Mouse (Mus musculus) forebrain, embryonic 12.5 days (tissue): Measurements from ENCODE around the gene Rasal2. TPM values are rescaled to one million over a fixed set of nuclear protein-coding genes. Genes with fewer than 3 reads are reported as not detected.

Source experiments
- ATAC-seq: fragments of 200-750 bp; cut with Nextera tagmentation; 2 replicates; pipeline ENCODE4 v1.8.0; 2017; ENCODE audit warnings: moderate TSS enrichment; ENCODE audit not compliant: low FRiP score
- H3K27ac ChIP-seq: fragments of 300-500 bp; sonication (generic); 2 replicates; pipeline ENCODE4 v1.5.1; 2016; ENCODE audit warnings: mild to moderate bottlenecking
- H3K27me3 ChIP-seq: fragments of 300-500 bp; sonication (generic); 2 replicates; pipeline ENCODE4 v1.6.1; 2016; ENCODE audit warnings: mild to moderate bottlenecking
- H3K36me3 ChIP-seq: fragments of 300-500 bp; sonication (generic); replicated peaks from 2 replicates; pipeline ENCODE4 v1.6.1; 2016; ENCODE audit warnings: mild to moderate bottlenecking
- H3K4me1 ChIP-seq: fragments of 300-500 bp; sonication (generic); 2 replicates; pipeline ENCODE4 v1.6.1; 2016
- H3K4me2 ChIP-seq: fragments of 300-500 bp; sonication (generic); 2 replicates; pipeline ENCODE4 v1.6.1; 2016; ENCODE audit warnings: mild to moderate bottlenecking, moderate library complexity
- H3K4me3 ChIP-seq: fragments of 300-500 bp; sonication (generic); replicated peaks from 2 replicates; pipeline ENCODE4 v1.5.1; 2016; ENCODE audit warnings: mild to moderate bottlenecking
- H3K9ac ChIP-seq: fragments of 300-500 bp; sonication (generic); 2 replicates; pipeline ENCODE4 v1.6.1; 2016; ENCODE audit warnings: mild to moderate bottlenecking
- H3K9me3 ChIP-seq: fragments of 300-500 bp; sonication (generic); 2 replicates; pipeline ENCODE4 v1.6.1; 2016
- WGBS: fragments of 180-500 bp; shearing (Covaris S2); methylation state at CpG from one replicate; pipeline ENCODE4 v1.1.7; 2016; 5-methylcytosine and 5-hydroxymethylcytosine counted together
- polyA plus RNA-seq: library from polyadenylated mRNA; unstranded; fragments of >200 nt; fragmentation: Nextera tagmentation; extraction: Ambion mirVana; gene quantifications from 2 replicates; pipeline ENCODE4 v1.2.1, GENCODE M21; 2016

Rasal2 gene
- 25.8 and 28.9 TPM in 2 replicates for polyA plus RNA-seq

- peak within 1 kb of the TSS; percentile 74 for H3K4me2 ChIP-seq
- H3K9ac ChIP-seq = peak within 1 kb of the TSS; percentile 92
- H3K9me3 ChIP-seq = no peaks in the 10 kb centered on the region
- peak within 1 kb of the TSS; percentile 99 for H3K27ac ChIP-seq
- H3K36me3 ChIP-seq = no peaks in the 10 kb centered on the region
- ATAC-seq = peak; percentile 97
- peaks cover 35% of the 10 kb centered on the region for H3K4me1 ChIP-seq
- H3K4me3 ChIP-seq = peak within 1 kb of the TSS; percentile 99
- no peaks in the 10 kb centered on the region for H3K27me3 ChIP-seq
- whole genome bisulfite sequencing = under 1% methylated on average over 62 of the region's 62 CpGs
Measured at GRCm38 (mm10) chr1:157412454-157413369, at the start of gene Rasal2. Rasal2 (minus strand) TSS chr1:157412595.

DNA sequence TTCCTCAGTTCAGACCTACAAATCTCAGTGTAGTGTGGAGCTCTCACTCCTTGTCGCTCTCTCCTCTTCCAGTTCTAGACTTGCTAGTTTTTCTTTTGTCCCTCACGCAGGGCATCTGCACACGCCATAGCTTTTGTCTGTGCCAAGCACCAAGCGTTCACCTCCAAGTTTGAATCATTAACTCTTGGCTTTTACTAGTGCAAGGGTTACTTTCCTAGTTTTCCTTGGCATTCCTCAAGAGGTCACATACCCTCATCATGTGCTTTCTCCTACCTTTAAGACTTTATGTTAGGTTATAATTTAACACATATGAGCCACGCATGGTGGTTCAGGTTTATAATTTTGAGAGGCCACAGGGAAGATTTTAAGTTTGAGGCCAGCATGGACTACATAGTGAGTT lies 48.9 kb upstream of the Rasal2 start:
- Histone ChIP-seq H3K9ac (no peak overlapping the region), H3K27ac (no peak overlapping the region), H3K36me3 (no peaks in the 10 kb centered on the region), H3K4me1 (peaks cover 22% of the 10 kb centered on the region), H3K9me3 (no peaks in the 10 kb centered on the region), H3K4me3 (no peak overlapping the region), H3K27me3 (0 out of 2 replicates have a peak, but pooled peaks cover 6% of the 10 kb centered on the region), H3K4me2 (no peak overlapping the region)
- 92% methylated on average over 5 of the region's 5 CpGs for WGBS
- no peak for ATAC-seq

GRCm38 (mm10) chr1:157459904-157460303 lies 47.5 kb upstream of the Rasal2 start:
- WGBS = 94% methylated on average over 5 of the region's 5 CpGs
- no peaks in the 10 kb centered on the region for H3K36me3 ChIP-seq
- no peak for ATAC-seq
- peaks cover 22% of the 10 kb centered on the region for H3K4me1 ChIP-seq
- no peaks in the 10 kb centered on the region for H3K9me3 ChIP-seq
- H3K27me3 ChIP-seq = 0 out of 2 replicates have a peak, but pooled peaks cover 9% of the 10 kb centered on the region
- no peak overlapping the region for H3K27ac ChIP-seq
- H3K9ac ChIP-seq = no peak overlapping the region
- H3K4me3 ChIP-seq = no peak overlapping the region
- no peak overlapping the region for H3K4me2 ChIP-seq

DNA sequence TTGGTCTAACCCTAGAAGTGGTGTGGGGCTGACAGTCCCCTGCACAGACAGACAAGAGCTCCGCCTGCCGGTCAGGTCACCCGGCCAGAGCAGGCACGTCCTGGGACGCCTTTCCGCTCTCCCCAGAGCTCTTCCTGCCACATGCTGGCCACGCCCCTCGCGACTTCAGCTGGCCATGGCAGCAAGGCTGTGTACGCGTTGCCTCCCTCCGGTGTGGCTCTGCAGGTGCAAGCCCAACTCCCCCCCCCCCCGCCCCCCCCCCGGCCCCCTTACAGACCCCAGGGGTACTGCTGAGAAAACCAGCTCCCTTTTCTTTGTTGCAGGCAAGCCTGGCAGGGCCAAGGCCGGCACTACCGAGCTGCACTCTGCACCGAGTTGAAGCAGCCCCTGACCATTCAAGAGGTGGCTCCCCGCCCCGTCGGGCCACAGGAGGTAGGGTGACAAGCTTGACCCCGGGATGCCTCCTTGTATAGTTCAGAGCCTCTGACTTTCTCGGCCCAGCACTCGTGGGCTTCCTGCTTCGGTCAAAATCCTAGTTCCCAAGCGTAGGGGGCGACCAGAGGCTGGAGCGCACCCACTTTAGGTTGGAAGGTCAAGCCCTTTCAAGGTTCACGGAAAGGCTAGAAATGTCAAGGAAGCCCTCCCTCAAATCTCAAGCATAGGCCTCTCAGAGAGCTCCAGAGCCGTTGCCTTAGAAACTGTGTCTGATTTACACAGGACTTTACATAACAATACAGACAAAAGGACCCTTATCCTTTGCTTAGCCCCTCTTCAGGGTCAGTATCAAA lies 46.2 kb upstream of the Rasal2 start, which contains the start of gene Cryzl2:
Gene Cryzl2 (plus strand): TSS at position 157 of the 788 bp plus-strand sequence.
- Histone ChIP-seq H3K9ac (peak within 1 kb of the TSS; percentile 53; the same call in 1 of the 2 replicates), H3K4me2 (peak within 1 kb of the TSS; percentile 59), H3K9me3 (no peaks in the 10 kb centered on the region), H3K36me3 (no peaks in the 10 kb centered on the region), H3K4me3 (peak within 1 kb of the TSS; percentile 35), H3K4me1 (peaks cover 25% of the 10 kb centered on the region), H3K27ac (peak within 1 kb of the TSS; percentile 47; the same call in 1 of the 2 replicates), H3K27me3 (0 out of 2 replicates have a peak, but pooled peaks cover 9% of the 10 kb centered on the region)
- WGBS = 4% methylated on average over 25 of the region's 29 CpGs
- peak; percentile 90 for ATAC-seq

- H3K27ac ChIP-seq = no peak overlapping the region
- H3K4me2 ChIP-seq = no peak overlapping the region; the same call in 1 of the 2 replicates
- H3K4me3 ChIP-seq = no peak overlapping the region
- 0 out of 2 replicates have a peak, but pooled peaks cover 9% of the 10 kb centered on the region for H3K27me3 ChIP-seq
- H3K36me3 ChIP-seq = no peaks in the 10 kb centered on the region
- ATAC-seq = no peak
- no peaks in the 10 kb centered on the region for H3K9me3 ChIP-seq
- WGBS = 42% methylated on average over 3 of the region's 3 CpGs
- no peak overlapping the region for H3K9ac ChIP-seq
- peaks cover 33% of the 10 kb centered on the region for H3K4me1 ChIP-seq
Measured at GRCm38 (mm10) chr1:157457789-157458188, 45.4 kb upstream of the Rasal2 start.

- no peaks in the 10 kb centered on the region for H3K9me3 ChIP-seq
- no peak overlapping the region for H3K27ac ChIP-seq
- H3K36me3 ChIP-seq = no peaks in the 10 kb centered on the region
- H3K4me2 ChIP-seq = no peak overlapping the region
- 78% methylated on average over 6 of the region's 6 CpGs for WGBS
- H3K9ac ChIP-seq = no peak overlapping the region
- no peak overlapping the region for H3K4me3 ChIP-seq
- H3K27me3 ChIP-seq = 0 out of 2 replicates have a peak, but pooled peaks cover 6% of the 10 kb centered on the region
- peaks cover 48% of the 10 kb centered on the region for H3K4me1 ChIP-seq
- no peak for ATAC-seq
Measured at GRCm38 (mm10) chr1:157454876-157455275, 42.5 kb upstream of the Rasal2 start.

DNA sequence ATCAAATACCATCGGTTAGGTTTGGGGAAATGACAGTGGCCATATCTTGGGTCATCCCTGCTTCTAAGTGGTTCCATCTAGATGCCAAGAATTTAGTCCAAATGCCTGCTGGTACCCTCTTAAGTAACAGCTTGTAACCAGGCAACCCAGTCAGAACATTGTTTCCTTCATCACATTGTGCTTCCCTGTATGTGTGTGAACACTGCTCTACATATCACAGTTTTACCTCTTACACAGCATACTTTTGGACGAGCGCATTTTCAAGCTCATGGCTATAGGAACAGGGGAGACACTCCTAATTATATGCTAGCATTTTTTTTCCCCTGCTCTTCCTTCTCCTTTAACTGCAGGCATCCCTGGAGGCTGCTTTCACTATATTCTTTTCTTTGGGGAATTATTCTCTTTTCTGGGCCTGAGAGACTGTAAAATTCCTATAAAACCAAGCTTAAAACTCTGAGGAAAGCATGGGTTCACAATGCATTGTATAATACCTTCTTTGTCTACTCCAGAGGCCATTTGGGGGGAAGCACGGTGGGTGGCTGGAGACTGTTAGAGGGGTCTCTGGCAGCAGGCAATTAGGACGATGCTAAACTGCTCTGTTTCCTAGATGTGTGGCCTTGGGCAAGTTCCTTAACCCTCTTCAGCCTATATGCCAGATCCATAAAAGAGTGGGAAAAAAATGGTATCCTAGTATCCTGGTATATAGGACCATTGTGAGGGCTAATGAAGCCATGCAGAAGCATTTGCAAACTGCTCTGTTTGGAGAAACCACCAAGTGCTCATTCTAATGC lies 40.6 kb upstream of the Rasal2 start:
- ATAC-seq = peak; percentile 80
- Histone ChIP-seq H3K27ac (peak overlapping the region; percentile 78), H3K4me1 (peaks cover 47% of the 10 kb centered on the region), H3K9me3 (no peaks in the 10 kb centered on the region), H3K4me3 (no peak overlapping the region), H3K36me3 (no peaks in the 10 kb centered on the region), H3K4me2 (peak overlapping the region; percentile 19; the same call in 1 of the 2 replicates), H3K9ac (no peak overlapping the region), H3K27me3 (peaks cover 18% of the 10 kb centered on the region)
- 16% methylated on average over 5 of the region's 5 CpGs for WGBS

GRCm38 (mm10) chr1:157452284-157452683 lies 39.9 kb upstream of the Rasal2 start:
- no peak for ATAC-seq
- peak overlapping the region; percentile 78 for H3K27ac ChIP-seq
- 79% methylated on average over 3 of the region's 3 CpGs for WGBS
- peaks cover 49% of the 10 kb centered on the region for H3K4me1 ChIP-seq
- H3K9me3 ChIP-seq = no peaks in the 10 kb centered on the region
- no peak overlapping the region for H3K4me2 ChIP-seq
- H3K9ac ChIP-seq = no peak overlapping the region
- H3K27me3 ChIP-seq = peaks cover 20% of the 10 kb centered on the region
- no peaks in the 10 kb centered on the region for H3K36me3 ChIP-seq
- no peak overlapping the region for H3K4me3 ChIP-seq

DNA sequence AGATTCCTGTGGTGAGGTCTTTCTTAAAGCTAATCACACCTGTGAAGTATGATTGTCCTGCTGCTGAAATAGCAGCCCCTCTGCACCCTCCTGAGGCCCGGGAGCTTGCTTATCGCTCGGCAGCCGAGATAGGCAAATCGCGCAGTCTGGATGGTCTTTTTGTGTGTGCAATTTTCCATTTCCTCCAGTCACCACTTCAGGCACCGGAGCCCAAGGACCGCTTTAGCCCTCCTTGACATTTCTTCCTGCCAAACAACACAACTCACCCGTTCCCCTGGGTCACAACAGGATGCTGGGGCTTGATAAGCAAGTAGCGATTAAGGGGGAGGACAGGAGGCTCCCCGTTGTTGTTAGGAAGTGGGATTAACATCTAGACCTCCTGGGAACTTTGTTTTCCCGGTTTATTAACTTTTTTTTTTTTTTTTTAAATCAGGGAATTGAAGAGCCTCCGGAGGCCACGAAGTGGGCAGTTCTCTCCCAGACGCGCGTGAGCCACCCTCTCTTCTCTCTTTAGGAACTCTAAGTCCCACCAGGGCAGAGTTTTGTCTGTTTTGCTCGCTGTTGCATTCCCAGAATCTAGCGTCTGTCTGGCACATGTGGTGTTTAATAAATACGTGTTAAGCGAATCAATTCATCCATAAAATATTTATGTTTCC lies 37.7 kb upstream of the Rasal2 start:
- Histone ChIP-seq H3K4me2 (peak overlapping the region; percentile 44), H3K27ac (no peak overlapping the region), H3K36me3 (no peaks in the 10 kb centered on the region), H3K9me3 (no peaks in the 10 kb centered on the region), H3K4me1 (peaks cover 58% of the 10 kb centered on the region), H3K9ac (no peak overlapping the region), H3K27me3 (peaks cover 22% of the 10 kb centered on the region), H3K4me3 (no peak overlapping the region; the same call in 1 of the 2 replicates)
- WGBS = 3% methylated on average over 21 of the region's 21 CpGs
- ATAC-seq = no peak

DNA sequence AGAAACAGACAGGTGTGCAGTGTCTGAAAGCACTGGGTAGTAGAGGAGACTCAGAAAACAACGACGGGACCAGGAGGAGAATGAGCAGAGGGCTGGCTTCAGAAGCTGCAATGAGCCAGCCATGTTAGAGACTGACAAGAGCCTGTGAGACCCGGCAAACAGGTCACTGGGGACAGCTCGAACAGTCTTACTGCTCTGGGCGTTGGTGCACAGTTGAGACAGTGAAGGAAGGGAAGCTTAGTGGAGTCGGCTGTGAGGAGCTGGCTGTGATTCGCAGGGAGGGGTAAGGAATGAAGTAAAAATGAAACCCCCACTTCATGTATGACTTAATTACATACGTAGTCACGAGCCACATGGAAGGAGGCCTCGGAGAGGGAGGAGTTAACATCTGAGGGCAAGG lies 37.1 kb upstream of the Rasal2 start:
- no peaks in the 10 kb centered on the region for H3K9me3 ChIP-seq
- H3K27ac ChIP-seq = 0 out of 2 replicates have a peak overlapping the region, but pooled peaks have one; percentile 19
- H3K4me2 ChIP-seq = peak overlapping the region; percentile 44
- ATAC-seq = no peak
- H3K4me1 ChIP-seq = peaks cover 63% of the 10 kb centered on the region
- H3K4me3 ChIP-seq = no peak overlapping the region; the same call in 1 of the 2 replicates
- no peaks in the 10 kb centered on the region for H3K36me3 ChIP-seq
- 6% methylated on average over 10 of the region's 10 CpGs for WGBS
- no peak overlapping the region for H3K9ac ChIP-seq
- peaks cover 22% of the 10 kb centered on the region for H3K27me3 ChIP-seq

DNA sequence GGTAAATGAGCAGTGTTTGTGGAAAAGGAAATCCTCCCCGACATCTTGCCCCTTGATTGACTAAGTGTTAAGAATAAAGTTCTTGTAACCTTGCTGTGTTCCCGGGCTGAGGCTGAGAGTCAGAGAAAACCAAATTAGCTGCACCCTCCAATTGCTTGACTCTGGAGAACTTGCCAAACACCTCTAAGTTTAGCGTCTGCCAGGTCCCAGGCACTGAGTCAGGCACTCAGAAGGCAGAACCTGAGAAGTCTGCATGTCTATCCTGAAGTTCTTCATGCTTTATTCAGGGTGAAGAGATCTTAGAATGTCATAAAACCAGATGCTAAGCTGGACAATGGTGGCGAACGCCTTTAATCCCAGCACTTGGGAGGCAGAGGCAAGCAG lies 36.4 kb upstream of the Rasal2 start:
- H3K9me3 ChIP-seq = no peaks in the 10 kb centered on the region
- 65% methylated on average over 5 of the region's 5 CpGs for WGBS
- no peak overlapping the region for H3K9ac ChIP-seq
- H3K4me2 ChIP-seq = no peak overlapping the region
- no peak overlapping the region for H3K27ac ChIP-seq
- H3K27me3 ChIP-seq = peaks cover 22% of the 10 kb centered on the region
- no peak overlapping the region for H3K4me3 ChIP-seq
- H3K4me1 ChIP-seq = peaks cover 70% of the 10 kb centered on the region
- ATAC-seq = no peak
- no peaks in the 10 kb centered on the region for H3K36me3 ChIP-seq
